Mouse (Mus musculus) CH12.LX (cell line): ENCODE measurements around the gene Adcy7. TPM values are rescaled to one million over a fixed set of nuclear protein-coding genes. Genes with fewer than 3 reads are reported as not detected.

Experiments used
- DNase-seq: peaks from one replicate; pipeline ENCODE4 v3.0.0-alpha.2; 2013; ENCODE audit errors: extremely low read depth
- H3K27ac ChIP-seq: 2 replicates; pipeline ENCODE4 v1.5.1; 2012; ENCODE audit warnings: low read depth, mild to moderate bottlenecking, control low read depth, moderate library complexity; ENCODE audit not compliant: insufficient read depth
- H3K27me3 ChIP-seq: replicated peaks from 2 replicates; pipeline ENCODE3; 2012; ENCODE audit warnings: inconsistent platforms
- H3K36me3 ChIP-seq, 2 experiments: replicated peaks in 1 of 2; 2 replicates each; pipeline versions ENCODE3 to v1.6.1; 2012; ENCODE audit warnings: inconsistent platforms in 1 of 2, low read length in 1 of 2, mild to moderate bottlenecking in 1 of 2, mixed read lengths in 1 of 2, moderate library complexity in 1 of 2; ENCODE audit not compliant: control insufficient read depth in 1 of 2, insufficient read depth in 1 of 2
- H3K4me1 ChIP-seq, 2 experiments: 2 replicates each; pipeline ENCODE4 v1.6.1; 2012; ENCODE audit warnings: inconsistent platforms in 1 of 2, moderate library complexity in 1 of 2; ENCODE audit not compliant: insufficient read depth in 2 of 2, control insufficient read depth in 1 of 2
- H3K4me2 ChIP-seq: 2 replicates; pipeline ENCODE4 v1.6.1; 2012; ENCODE audit warnings: low read depth, mild to moderate bottlenecking, control low read depth; ENCODE audit not compliant: poor library complexity, insufficient read depth, severe bottlenecking
- H3K4me3 ChIP-seq, 3 experiments: fragments of 150-350 bp in 1 of 3; sonication (generic) in 1 of 3; replicated peaks in 1 of 3; 2 replicates each; pipeline versions ENCODE3 to v1.5.1; 2011 to 2012; ENCODE audit warnings: low read depth in 2 of 3, low read length in 2 of 3, mild to moderate bottlenecking in 2 of 3, moderate library complexity in 2 of 3, control low read depth in 1 of 3, improper control_type of control experiment in 1 of 3, inconsistent platforms in 1 of 3, mixed read lengths in 1 of 3; ENCODE audit not compliant: poor library complexity in 1 of 3
- H3K79me2 ChIP-seq: replicated peaks from 2 replicates; pipeline ENCODE4 v1.6.1; 2012; ENCODE audit warnings: mild to moderate bottlenecking, moderate library complexity; ENCODE audit not compliant: control insufficient read depth, poor library complexity, insufficient read depth, severe bottlenecking; ENCODE audit errors: extremely low read depth
- H3K9ac ChIP-seq: 2 replicates; pipeline ENCODE4 v1.6.1; 2012; ENCODE audit warnings: low read depth, mild to moderate bottlenecking, control low read depth, moderate library complexity; ENCODE audit not compliant: insufficient read depth
- H3K9me3 ChIP-seq: replicated peaks from 2 replicates; pipeline ENCODE3; 2012; ENCODE audit warnings: low read length, inconsistent platforms, mixed read lengths
- BHLHE40 ChIP-seq: IDR thresholded peaks from 2 replicates; pipeline ENCODE4 v1.6.1; 2011; ENCODE audit warnings: mild to moderate bottlenecking, low read depth, low read length, improper control_type of control experiment
- CHD2 ChIP-seq: IDR thresholded peaks from 2 replicates; pipeline ENCODE4 v1.6.1; 2011; ENCODE audit warnings: low read length, improper control_type of control experiment
- CTCF ChIP-seq, 2 experiments: IDR thresholded peaks in 1 of 2; conservative IDR thresholded peaks in 1 of 2; 2 replicates each; pipeline ENCODE4 v1.5.1; 2011 to 2012; ENCODE audit warnings: low read depth in 2 of 2, low read length in 2 of 2, improper control_type of control experiment in 1 of 2, inconsistent platforms in 1 of 2, mild to moderate bottlenecking in 1 of 2, moderate library complexity in 1 of 2
- ELF1 ChIP-seq: IDR thresholded peaks from 2 replicates; pipeline ENCODE4 v1.6.1; 2014; ENCODE audit warnings: low read depth, mild to moderate bottlenecking, inconsistent platforms, low read length, improper control_type of control experiment
- EP300 ChIP-seq: IDR thresholded peaks from 2 replicates; pipeline ENCODE4 v1.6.1; 2011; ENCODE audit warnings: low read length, improper control_type of control experiment
- ETS1 ChIP-seq: conservative IDR thresholded peaks from 2 replicates; pipeline ENCODE4 v1.6.1; 2012; ENCODE audit warnings: low read depth, mild to moderate bottlenecking, inconsistent platforms, low read length, improper control_type of control experiment, moderate library complexity
- GABPA ChIP-seq: IDR thresholded peaks from 2 replicates; pipeline ENCODE4 v1.6.1; 2012; ENCODE audit warnings: low read depth, low read length, improper control_type of control experiment, inconsistent platforms; ENCODE audit not compliant: insufficient replicate concordance
- HCFC1 ChIP-seq: IDR thresholded peaks from 2 replicates; pipeline ENCODE4 v1.6.1; 2012; ENCODE audit warnings: low read depth, mild to moderate bottlenecking, inconsistent platforms, low read length, improper control_type of control experiment
- IRF4 ChIP-seq: IDR thresholded peaks from 2 replicates; pipeline ENCODE4 v1.6.1; 2014; ENCODE audit warnings: low read depth, mild to moderate bottlenecking, inconsistent platforms, low read length, improper control_type of control experiment
- JUN ChIP-seq: IDR thresholded peaks from 2 replicates; pipeline ENCODE4 v1.6.1; 2011; ENCODE audit warnings: low read depth, mild to moderate bottlenecking, low read length, improper control_type of control experiment, moderate library complexity; ENCODE audit not compliant: insufficient read depth
- JUND ChIP-seq: conservative IDR thresholded peaks from 2 replicates; pipeline ENCODE4 v1.6.1; 2011; ENCODE audit warnings: low read depth, low read length, improper control_type of control experiment
- KAT2A ChIP-seq: IDR thresholded peaks from 2 replicates; pipeline ENCODE4 v1.6.1; 2012; ENCODE audit warnings: low read length, improper control_type of control experiment, inconsistent platforms; ENCODE audit not compliant: insufficient replicate concordance
- MAX ChIP-seq: IDR thresholded peaks from 2 replicates; pipeline ENCODE4 v1.6.1; 2011; ENCODE audit warnings: low read length, improper control_type of control experiment
- MAZ ChIP-seq: IDR thresholded peaks from 2 replicates; pipeline ENCODE4 v1.6.1; 2012; ENCODE audit warnings: low read depth, mild to moderate bottlenecking, inconsistent platforms, low read length, improper control_type of control experiment, moderate library complexity
- MXI1 ChIP-seq: IDR thresholded peaks from 2 replicates; pipeline ENCODE4 v1.6.1; 2011; ENCODE audit warnings: mild to moderate bottlenecking, low read depth, low read length, improper control_type of control experiment
- MYC ChIP-seq: IDR thresholded peaks from 2 replicates; pipeline ENCODE4 v1.6.1; 2011; ENCODE audit warnings: low read depth, mild to moderate bottlenecking, improper control_type of control experiment, low read length
- NELFE ChIP-seq: IDR thresholded peaks from 2 replicates; pipeline ENCODE4 v1.6.1; 2011; ENCODE audit warnings: low read depth, low read length, improper control_type of control experiment
- PAX5 ChIP-seq: IDR thresholded peaks from 2 replicates; pipeline ENCODE4 v1.6.1; 2012; ENCODE audit warnings: low read length, inconsistent platforms, mixed read lengths
- POLR2A ChIP-seq: IDR thresholded peaks from 2 replicates; pipeline ENCODE4 v1.6.1; 2011; ENCODE audit warnings: low read depth, mild to moderate bottlenecking, improper control_type of control experiment, low read length
- POLR2AphosphoS2 ChIP-seq: IDR thresholded peaks from 2 replicates; pipeline ENCODE4 v1.6.1; 2011; ENCODE audit warnings: low read depth, low read length, improper control_type of control experiment
- RCOR1 ChIP-seq: conservative IDR thresholded peaks from 2 replicates; pipeline ENCODE4 v1.6.1; 2012; ENCODE audit warnings: low read depth, mild to moderate bottlenecking, inconsistent platforms, low read length, improper control_type of control experiment
- SMC3 ChIP-seq: IDR thresholded peaks from 2 replicates; pipeline ENCODE4 v1.6.1; 2011; ENCODE audit warnings: low read depth, low read length, improper control_type of control experiment
- TCF12 ChIP-seq: IDR thresholded peaks from 2 replicates; pipeline ENCODE4 v1.6.1; 2014; ENCODE audit warnings: low read depth, mild to moderate bottlenecking, inconsistent platforms, low read length, improper control_type of control experiment
- USF2 ChIP-seq: conservative IDR thresholded peaks from 2 replicates; pipeline ENCODE4 v1.6.1; 2011; ENCODE audit warnings: low read depth, low read length, improper control_type of control experiment
- ZC3H11A ChIP-seq: IDR thresholded peaks from 2 replicates; pipeline ENCODE4 v1.6.1; 2012; ENCODE audit warnings: low read depth, mild to moderate bottlenecking, inconsistent platforms, low read length, improper control_type of control experiment
- ZMIZ1 ChIP-seq: IDR thresholded peaks from 2 replicates; pipeline ENCODE4 v1.6.1; 2012; ENCODE audit warnings: low read depth, mild to moderate bottlenecking, inconsistent platforms, low read length, improper control_type of control experiment
- ZNF384 ChIP-seq: IDR thresholded peaks from 2 replicates; pipeline ENCODE4 v1.6.1; 2012; ENCODE audit warnings: low read depth, low read length, improper control_type of control experiment, inconsistent platforms
- dilution Hi-C: fragments of 300-500 bp; cut with MboI; formaldehyde crosslinking; loops from 2 replicates; pipeline ENCODE4 v1.14.3; 2020; ENCODE audit warnings: low sequenced_read_pairs; ENCODE audit not compliant: extremely low pct_unique_long_range_greater_than_20kb, extremely low pct_ligation_motif_present
- in situ Hi-C: fragments of 300-500 bp; cut with MboI; formaldehyde crosslinking; loops from 3 replicates; pipeline ENCODE4 v1.14.3; 2019; ENCODE audit warnings: low sequenced_read_pairs, low pct_ligation_motif_present, low pct_unique_long_range_greater_than_20kb, mixed read lengths
- polyA plus RNA-seq: library from polyadenylated mRNA; unstranded; fragments of >175 nt; gene quantifications from 2 replicates; pipeline ENCODE4 v1.2.1, GENCODE M21; 2012; ENCODE audit warnings: low read depth; ENCODE audit not compliant: insufficient read length
- total RNA-seq, 2 experiments: library from RNA; depleted of rRNA; stranded (reverse); fragments of 300-350 nt in 1 of 2; fragments of >200 nt in 1 of 2; gene quantifications; 2 replicates each; pipeline ENCODE4 v1.2.3; 2012 to 2014

Adcy7 gene
- total and polyA plus RNA-seq, 3 experiments = 25.7 to 28.5 (median 27.0) TPM

DNA sequence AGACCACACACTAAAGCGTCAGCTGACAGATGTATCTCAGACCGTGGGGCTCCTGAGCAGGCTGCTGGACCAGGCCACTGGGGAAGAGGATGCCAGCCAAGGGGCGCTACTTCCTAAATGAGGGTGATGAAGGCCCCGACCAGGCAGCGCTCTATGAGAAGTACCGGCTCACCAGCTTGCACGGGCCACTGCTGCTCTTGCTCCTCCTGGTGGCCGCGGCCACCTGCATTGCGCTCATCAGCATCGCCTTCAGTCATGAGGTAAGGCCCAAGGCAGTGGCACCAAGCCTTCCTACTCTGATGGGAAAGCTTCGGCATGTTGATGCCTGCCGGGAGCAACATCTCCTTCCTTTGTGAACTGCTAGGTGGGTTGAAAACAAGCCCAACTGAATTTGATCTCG, 34.3 kb downstream of the Adcy7 start:
- Histone ChIP-seq H3K4me1 (peaks cover 27 to 53% of the 10 kb centered on the region in 2 experiments), H3K4me2 (no peak overlapping the region), H3K9me3 (no peaks in the 10 kb centered on the region), H3K36me3 (peaks cover 37 to 81% of the 10 kb centered on the region in 2 experiments), H3K9ac (no peak overlapping the region), H3K79me2 (no peaks in the 10 kb centered on the region), H3K27me3 (no peaks in the 10 kb centered on the region), H3K4me3 (no peak overlapping the region), H3K27ac (no peak overlapping the region)
- in situ Hi-C loops (no loop called here), dilution Hi-C loops (no loop called here)
- TF ChIP-seq CTCF (conservative IDR thresholded peaks at IDR 0.05 in 1 of 2, IDR thresholded peaks at IDR 0.05 in 1 of 2; ENCODE audit: low read depth in 2 of 2, low read length in 2 of 2) (peak in 1 of 2 experiments; percentile 39; a peak in 2 of 4 replicates), NELFE (no peak), JUN (no peak)
- DNase-seq = no peak

DNA sequence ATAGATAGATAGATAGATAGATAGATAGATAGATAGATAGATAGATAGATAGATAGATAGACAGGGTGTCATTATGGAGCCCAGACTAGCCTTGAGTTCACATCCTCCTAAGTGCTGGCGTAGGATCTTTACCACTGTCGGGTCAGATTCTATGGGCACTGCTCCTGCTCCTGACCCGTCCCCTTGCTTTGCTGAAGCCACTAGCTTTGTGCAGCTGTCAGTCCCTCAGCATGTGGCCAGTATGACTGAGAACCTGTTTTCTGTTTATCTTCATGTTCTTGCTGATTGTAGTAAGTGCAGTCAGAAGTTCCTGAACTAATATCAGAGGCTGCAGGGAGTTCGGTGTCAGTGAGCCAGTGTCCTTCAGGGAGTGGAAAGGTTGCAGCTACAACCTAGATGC, 35.5 kb downstream of the Adcy7 start:
- dilution Hi-C loops = no loop called here
- H3K27ac ChIP-seq = no peak overlapping the region
- in situ Hi-C loops = no loop called here
- no peak for DNase-seq
- H3K4me3 ChIP-seq = no peak overlapping the region
- peaks cover 27 to 49% of the 10 kb centered on the region in 2 experiments for H3K4me1 ChIP-seq
- no peaks in the 10 kb centered on the region for H3K9me3 ChIP-seq
- H3K79me2 ChIP-seq = no peaks in the 10 kb centered on the region
- peaks cover 38 to 80% of the 10 kb centered on the region in 2 experiments for H3K36me3 ChIP-seq
- no peak overlapping the region for H3K9ac ChIP-seq
- no peaks in the 10 kb centered on the region for H3K27me3 ChIP-seq
- no peak overlapping the region for H3K4me2 ChIP-seq
- TF ChIP-seq ZC3H11A (no peak), TCF12 (no peak), BHLHE40 (no peak), ZMIZ1 (no peak)
- TF ChIP-seq, all 38 proteins: peak for 0

DNA sequence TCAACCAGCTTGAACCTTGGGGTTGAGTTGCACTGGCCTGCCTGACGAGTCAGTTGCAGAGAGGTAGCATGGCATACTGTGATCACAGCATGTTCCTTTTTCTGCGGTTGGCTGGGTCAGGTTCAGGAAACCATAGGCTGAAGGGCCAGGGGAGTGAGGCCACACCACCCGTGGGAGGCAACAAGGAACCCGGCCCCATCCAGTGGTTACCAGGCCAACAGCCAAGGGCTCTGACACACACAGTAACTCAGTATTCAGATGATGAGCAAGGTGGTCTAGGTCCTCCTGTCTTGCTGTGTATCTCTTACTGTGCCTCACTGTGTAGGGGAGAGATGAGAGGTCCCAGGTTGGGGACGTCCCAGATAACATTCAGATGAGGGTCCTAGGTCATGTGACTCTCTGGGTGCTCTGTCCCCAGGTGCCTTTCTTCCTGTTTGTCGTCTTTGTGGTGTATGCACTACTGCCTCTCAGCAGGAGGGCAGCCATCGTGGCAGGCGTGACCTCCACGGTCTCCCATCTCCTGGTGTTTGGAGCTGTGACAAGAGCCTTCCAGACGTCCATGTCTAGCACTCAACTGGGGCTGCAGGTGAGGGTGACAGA, 37.2 kb downstream of the Adcy7 start:
- H3K4me2 ChIP-seq = peak overlapping the region; percentile 81
- dilution Hi-C loops = no loop called here
- peak overlapping the region; percentile 21 to 55 (median 34) for H3K4me3 ChIP-seq
- no peaks in the 10 kb centered on the region for H3K27me3 ChIP-seq
- in situ Hi-C loops = no loop called here
- DNase-seq = peak; percentile 93
- H3K4me1 ChIP-seq = peaks cover 27 to 49% of the 10 kb centered on the region in 2 experiments
- no peaks in the 10 kb centered on the region for H3K79me2 ChIP-seq
- no peaks in the 10 kb centered on the region for H3K9me3 ChIP-seq
- peaks cover 49 to 81% of the 10 kb centered on the region in 2 experiments for H3K36me3 ChIP-seq
- H3K27ac ChIP-seq = peak overlapping the region; percentile 94
- H3K9ac ChIP-seq = peak overlapping the region; percentile 31
- TF ChIP-seq GABPA (no peak), PAX5 (no peak), KAT2A (no peak), ZNF384 (no peak), ZMIZ1 (no peak), HCFC1 (no peak), MAZ (no peak; the same call in 1 of the 2 replicates), IRF4 (no peak), CHD2 (no peak), ETS1 (0 out of 2 replicates have a peak, but pooled peaks have one; percentile 17), MYC (peak; percentile 41; the same call in 1 of the 2 replicates), MAX (peak; percentile 53), JUND (no peak), MXI1 (no peak), ELF1 (peak; percentile 73), SMC3 (no peak), EP300 (no peak), POLR2A (peak; percentile 49; the same call in 1 of the 2 replicates), POLR2AphosphoS2 (no peak), RCOR1 (no peak), USF2 (peak; percentile 81)
